Mouse (Mus musculus) hindbrain, postnatal 0 days (tissue): ENCODE data around the gene Arl4a. TPM values are rescaled to one million over a fixed set of nuclear protein-coding genes. Genes with fewer than 3 reads are reported as not detected.
A peak's percentile ranks its signal among the peaks of the same experiment; 100 is the strongest.

ENCODE experiments used
- ATAC-seq: fragments of 200-750 bp; cut with Nextera tagmentation; 2 replicates; pipeline ENCODE4 v1.8.0; 2017; ENCODE audit warnings: mild to moderate bottlenecking, moderate TSS enrichment, moderate library complexity
- DNase-seq: peaks from one replicate; pipeline ENCODE4 v3.0.0-alpha.2; 2015; ENCODE audit warnings: low spot score
- H3K27ac ChIP-seq: fragments of 300-500 bp; sonication (generic); 2 replicates; pipeline ENCODE4 v1.5.1; 2014; ENCODE audit warnings: mild to moderate bottlenecking
- H3K27me3 ChIP-seq: fragments of 300-500 bp; sonication (generic); 2 replicates; pipeline ENCODE4 v1.6.1; 2014; ENCODE audit warnings: low read length, mixed read lengths; ENCODE audit not compliant: insufficient read depth
- H3K36me3 ChIP-seq: fragments of 300-500 bp; sonication (generic); 2 replicates; pipeline ENCODE4 v1.6.1; 2014; ENCODE audit warnings: low read length, mixed read lengths; ENCODE audit not compliant: insufficient read depth
- H3K4me1 ChIP-seq: fragments of 300-500 bp; sonication (generic); 2 replicates; pipeline ENCODE4 v1.6.1; 2014; ENCODE audit warnings: antibody characterized with exemption, low read length, mixed read lengths; ENCODE audit not compliant: insufficient read depth
- H3K4me2 ChIP-seq: fragments of 300-500 bp; sonication (generic); 2 replicates; pipeline ENCODE4 v1.6.1; 2014; ENCODE audit warnings: low read depth, mild to moderate bottlenecking, low read length, moderate library complexity, mixed read lengths
- H3K4me3 ChIP-seq: fragments of 300-500 bp; sonication (generic); 2 replicates; pipeline ENCODE4 v1.5.1; 2014; ENCODE audit warnings: low read length
- H3K9ac ChIP-seq: fragments of 300-500 bp; sonication (generic); replicated peaks from 2 replicates; pipeline ENCODE4 v1.6.1; 2014; ENCODE audit warnings: mild to moderate bottlenecking, low read length, moderate library complexity, mixed read lengths
- H3K9me3 ChIP-seq: fragments of 300-500 bp; sonication (generic); 2 replicates; pipeline ENCODE4 v1.6.1; 2016; ENCODE audit warnings: low read length, mixed read lengths
- CTCF ChIP-seq: IDR thresholded peaks from 2 replicates; pipeline ENCODE4 v1.5.1; 2016; ENCODE audit warnings: antibody characterized with exemption, control low read depth, low read depth
- WGBS: fragments of 180-500 bp; shearing (Covaris S2); extraction: QIAGEN DNeasy Blood & Tissue Kit; methylation state at CpG from one replicate; pipeline ENCODE4 v1.1.7; 2014; 5-methylcytosine and 5-hydroxymethylcytosine counted together
- polyA plus RNA-seq: library from polyadenylated mRNA; unstranded; fragments of >200 nt; fragmentation: Nextera tagmentation; extraction: Ambion mirVana; gene quantifications from 2 replicates; pipeline ENCODE4 v1.2.1, GENCODE M21; 2015
- total RNA-seq: library from RNA; depleted of rRNA; stranded (reverse); fragments of >200 nt; gene quantifications from 2 replicates; pipeline ENCODE4 v1.2.3, GENCODE M21; 2014

Gene Arl4a
- total and polyA plus RNA-seq, 2 experiments from 2014 or later: 48.3 to 113 TPM

GRCm38 (mm10) chr12:39989136-39989535 lies 48.7 kb downstream of the Arl4a start:
- Histone ChIP-seq H3K36me3 (no peaks in the 10 kb centered on the region), H3K27ac (no peak overlapping the region), H3K9me3 (no peaks in the 10 kb centered on the region), H3K4me2 (no peak overlapping the region), H3K4me3 (no peak overlapping the region), H3K4me1 (no peaks in the 10 kb centered on the region), H3K9ac (no peak overlapping the region), H3K27me3 (no peaks in the 10 kb centered on the region)
- over 99% methylated on average over 4 of the region's 4 CpGs for WGBS
- TF ChIP-seq CTCF: no peak
- DNase-seq (no peak), ATAC-seq (no peak)

- ATAC-seq (peak; percentile 61; the same call in 1 of the 2 replicates), DNase-seq (peak; percentile 59)
- 59% methylated on average over 4 of the region's 4 CpGs for WGBS
- H3K9ac ChIP-seq: no peak overlapping the region
- H3K27ac ChIP-seq: no peak overlapping the region
- H3K4me2 ChIP-seq: no peak overlapping the region
- no peaks in the 10 kb centered on the region for H3K9me3 ChIP-seq
- H3K4me3 ChIP-seq: no peak overlapping the region
- TF ChIP-seq CTCF: no peak
- H3K27me3 ChIP-seq: no peaks in the 10 kb centered on the region
- H3K4me1 ChIP-seq: no peaks in the 10 kb centered on the region
- H3K36me3 ChIP-seq: no peaks in the 10 kb centered on the region
Measured at GRCm38 (mm10) chr12:39987177-39987576, 50.6 kb downstream of the Arl4a start.

GRCm38 (mm10) chr12:39985639-39986038 lies 52.2 kb downstream of the Arl4a start:
- H3K4me1 ChIP-seq: no peaks in the 10 kb centered on the region
- TF ChIP-seq CTCF: no peak
- H3K9me3 ChIP-seq: no peaks in the 10 kb centered on the region
- no peak overlapping the region for H3K4me3 ChIP-seq
- no peak overlapping the region for H3K9ac ChIP-seq
- DNase-seq (no peak), ATAC-seq (no peak)
- no peak overlapping the region for H3K4me2 ChIP-seq
- WGBS: 96% methylated on average over 7 of the region's 7 CpGs
- H3K27ac ChIP-seq: no peak overlapping the region
- H3K36me3 ChIP-seq: no peaks in the 10 kb centered on the region
- no peaks in the 10 kb centered on the region for H3K27me3 ChIP-seq

GRCm38 (mm10) chr12:39979792-39980191 lies 58.0 kb downstream of the Arl4a start:
- peaks cover 7% of the 10 kb centered on the region; the same call in 1 of the 2 replicates for H3K4me1 ChIP-seq
- DNase-seq (no peak), ATAC-seq (no peak)
- no peak overlapping the region for H3K4me3 ChIP-seq
- no peak for TF ChIP-seq CTCF
- H3K4me2 ChIP-seq: no peak overlapping the region
- no peak overlapping the region for H3K9ac ChIP-seq
- H3K9me3 ChIP-seq: no peaks in the 10 kb centered on the region
- H3K27ac ChIP-seq: no peak overlapping the region
- 68% methylated on average over 1 of the region's 1 CpGs for WGBS
- H3K36me3 ChIP-seq: no peaks in the 10 kb centered on the region
- no peaks in the 10 kb centered on the region for H3K27me3 ChIP-seq

- no peak for ATAC-seq
- Histone ChIP-seq H3K27me3 (no peaks in the 10 kb centered on the region), H3K36me3 (no peaks in the 10 kb centered on the region), H3K9me3 (no peaks in the 10 kb centered on the region), H3K4me2 (no peak overlapping the region), H3K4me3 (no peak overlapping the region), H3K27ac (no peak overlapping the region), H3K9ac (no peak overlapping the region), H3K4me1 (peaks cover 10% of the 10 kb centered on the region; the same call in 1 of the 2 replicates)
- no peak for DNase-seq
- WGBS: 98% methylated on average over 5 of the region's 5 CpGs
- no peak for TF ChIP-seq CTCF
Measured at GRCm38 (mm10) chr12:39979066-39979465, 58.8 kb downstream of the Arl4a start.

- no peak for TF ChIP-seq CTCF
- Histone ChIP-seq H3K4me2 (no peak overlapping the region), H3K4me1 (peaks cover 10% of the 10 kb centered on the region; the same call in 1 of the 2 replicates), H3K9me3 (no peaks in the 10 kb centered on the region), H3K36me3 (no peaks in the 10 kb centered on the region), H3K27ac (no peak overlapping the region), H3K27me3 (no peaks in the 10 kb centered on the region), H3K9ac (no peak overlapping the region), H3K4me3 (no peak overlapping the region)
- no peak for ATAC-seq
- no peak for DNase-seq
- WGBS: 82% methylated on average over 8 of the region's 8 CpGs
Measured at GRCm38 (mm10) chr12:39977996-39978590, 59.7 kb downstream of the Arl4a start.

GRCm38 (mm10) chr12:39976426-39976825 lies 61.4 kb downstream of the Arl4a start:
- Histone ChIP-seq H3K27me3 (no peaks in the 10 kb centered on the region), H3K27ac (peak overlapping the region; percentile 72; the same call in 1 of the 2 replicates), H3K4me2 (peak overlapping the region; percentile 41), H3K9ac (no peak overlapping the region), H3K36me3 (no peaks in the 10 kb centered on the region), H3K9me3 (no peaks in the 10 kb centered on the region), H3K4me1 (peaks cover 10% of the 10 kb centered on the region; the same call in 1 of the 2 replicates), H3K4me3 (no peak overlapping the region)
- DNase-seq (no peak), ATAC-seq (peak; percentile 28; the same call in 1 of the 2 replicates)
- 84% methylated on average over 2 of the region's 2 CpGs for WGBS
- no peak for TF ChIP-seq CTCF
